Mouse (Mus musculus) thymus, adult 2 months (tissue): ENCODE results near the gene Ifnab.

Source experiments
- CTCF ChIP-seq: fragments of 200-500 bp; IDR thresholded peaks from 2 replicates; pipeline ENCODE4 v1.5.1; 2012; ENCODE audit warnings: mild to moderate bottlenecking, control low read depth, low read length, moderate library complexity, borderline replicate concordance; ENCODE audit not compliant: control insufficient read depth, poor library complexity, insufficient read depth; ENCODE audit errors: extremely low read depth
- POLR2A ChIP-seq: fragments of 200-500 bp; IDR thresholded peaks from 2 replicates; pipeline ENCODE4 v1.6.1; 2012; ENCODE audit warnings: mild to moderate bottlenecking, low read length, control low read depth, moderate library complexity; ENCODE audit not compliant: control insufficient read depth, poor library complexity, insufficient read depth; ENCODE audit errors: extremely low read depth

- TF ChIP-seq CTCF = no peak
- no peak for TF ChIP-seq POLR2A
Observed at GRCm38 (mm10) chr4:88718715-88719114, 27.6 kb upstream of the Ifnab start.
